Mouse (Mus musculus): ENCODE results near the gene Ebf1.

- TF ChIP-seq CTCF (IDR thresholded peaks at IDR 0.05) (no peak), EP300 (IDR thresholded peaks at IDR 0.05) (no peak)
Measured at GRCm38 (mm10) chr11:44867433-44867832, 250.3 kb downstream of the Ebf1 start.
